Mouse (Mus musculus) embryonic fibroblast, embryonic 13.5 days (primary cell): Measurements from ENCODE around the gene Rbm24.

Source experiments
- CTCF ChIP-seq: IDR thresholded peaks from 2 replicates; pipeline ENCODE4 v1.5.1; 2011; ENCODE audit warnings: mild to moderate bottlenecking, control low read depth, low read length, moderate library complexity, borderline replicate concordance; ENCODE audit not compliant: insufficient read depth
- POLR2A ChIP-seq: IDR thresholded peaks from 2 replicates; pipeline ENCODE4 v1.6.1; 2011; ENCODE audit warnings: low read depth, mild to moderate bottlenecking, control low read depth, low read length, moderate library complexity

DNA sequence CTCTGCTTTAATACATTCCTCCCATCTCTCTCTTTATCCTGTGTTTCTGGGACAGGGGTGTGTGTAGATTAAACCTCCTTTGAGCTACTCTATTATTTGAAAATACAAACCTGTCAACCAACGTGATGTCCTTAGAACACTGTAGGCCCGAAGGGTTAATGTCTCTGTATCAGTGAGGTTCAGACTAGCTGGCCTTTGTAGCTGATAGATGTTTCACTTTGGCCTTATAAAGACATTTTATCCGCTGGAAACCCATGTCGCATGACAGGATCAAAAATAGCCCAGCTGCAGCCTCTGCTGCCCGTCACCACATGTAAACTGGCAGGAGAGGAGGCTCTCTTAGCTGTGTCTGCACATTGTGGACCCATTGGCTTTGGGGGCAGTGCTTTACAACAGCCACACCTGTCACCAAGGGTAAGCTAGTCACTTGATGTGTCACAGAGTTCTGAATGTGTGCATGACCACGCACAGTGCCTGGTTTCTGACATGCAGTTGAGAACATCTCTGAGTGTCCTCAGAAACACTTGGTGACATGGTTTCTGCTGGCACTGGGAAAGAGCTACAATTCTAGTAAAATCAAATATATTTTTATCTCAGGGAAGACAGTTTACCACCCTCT, 8.5 kb downstream of the Rbm24 start:
- TF ChIP-seq CTCF (no peak), POLR2A (no peak)
